Mouse (Mus musculus) retina, postnatal 1 day (tissue): ENCODE results near the gene Ccdc36.

ENCODE experiments used
- DNase-seq: peaks from one replicate; pipeline ENCODE4 v3.0.0-alpha.2; 2012

Gene Ccdc36

GRCm38 (mm10) chr9:108441236-108441919 lies 13.1 kb upstream of the Ccdc36 start:
- DNase-seq = no peak

GRCm38 (mm10) chr9:108440485-108440884 lies 12.2 kb upstream of the Ccdc36 start:
- DNase-seq = no peak

- DNase-seq = no peak
Measured at GRCm38 (mm10) chr9:108439176-108439575, 10.9 kb upstream of the Ccdc36 start.

GRCm38 (mm10) chr9:108436182-108436581 lies 7.9 kb upstream of the Ccdc36 start, which contains the start of gene BC048562:
Gene BC048562 (plus strand): TSS chr9:108436482.
- DNase-seq = peak; percentile 14

GRCm38 (mm10) chr9:108431431-108432067 lies 3.3 kb upstream of the Ccdc36 start:
- DNase-seq = peak; percentile 78

GRCm38 (mm10) chr9:108412221-108412620 lies 16.1 kb downstream of the Ccdc36 start:
- no peak for DNase-seq

- DNase-seq = no peak
Measured at GRCm38 (mm10) chr9:108411381-108411942, 16.8 kb downstream of the Ccdc36 start.

- DNase-seq = no peak
Measured at GRCm38 (mm10) chr9:108409535-108409934, 18.7 kb downstream of the Ccdc36 start.

GRCm38 (mm10) chr9:108404451-108404850 lies 23.8 kb downstream of the Ccdc36 start:
- DNase-seq = no peak

- DNase-seq = no peak
Measured at GRCm38 (mm10) chr9:108403081-108403480, 25.2 kb downstream of the Ccdc36 start.

GRCm38 (mm10) chr9:108401186-108401960 lies 26.9 kb downstream of the Ccdc36 start:
- DNase-seq = no peak

- DNase-seq = no peak
Measured at GRCm38 (mm10) chr9:108398324-108398723, 30.0 kb downstream of the Ccdc36 start.

GRCm38 (mm10) chr9:108395427-108395826 lies 32.9 kb downstream of the Ccdc36 start:
- DNase-seq = no peak

GRCm38 (mm10) chr9:108394191-108394590 lies 34.1 kb downstream of the Ccdc36 start:
- no peak for DNase-seq

- DNase-seq = peak; percentile 9
Measured at GRCm38 (mm10) chr9:108392676-108393075, 35.6 kb downstream of the Ccdc36 start, which contains the start of gene 1700102P08Rik. Gene 1700102P08Rik (plus strand): TSS chr9:108392805.

- DNase-seq = no peak
Measured at GRCm38 (mm10) chr9:108389220-108389619, 39.1 kb downstream of the Ccdc36 start.

- no peak for DNase-seq
Measured at GRCm38 (mm10) chr9:108388601-108389000, 39.7 kb downstream of the Ccdc36 start.

- no peak for DNase-seq
Measured at GRCm38 (mm10) chr9:108386816-108387215, 41.5 kb downstream of the Ccdc36 start.

- DNase-seq = no peak
Measured at GRCm38 (mm10) chr9:108385006-108385405, 43.3 kb downstream of the Ccdc36 start.

GRCm38 (mm10) chr9:108381382-108381781 lies 46.9 kb downstream of the Ccdc36 start:
- DNase-seq = no peak

- no peak for DNase-seq
Measured at GRCm38 (mm10) chr9:108379294-108379693, 49.0 kb downstream of the Ccdc36 start.

GRCm38 (mm10) chr9:108378736-108379135 lies 49.5 kb downstream of the Ccdc36 start:
- no peak for DNase-seq

- no peak for DNase-seq
Measured at GRCm38 (mm10) chr9:108378234-108378633, 50.0 kb downstream of the Ccdc36 start.
